Mouse (Mus musculus) kidney, adult 2 months (tissue): Measurements from ENCODE around the gene Limch1.

ENCODE experiments used
- CTCF ChIP-seq: fragments of 200-500 bp; conservative IDR thresholded peaks from 2 replicates; pipeline ENCODE4 v1.5.1; 2011; ENCODE audit warnings: low read depth, mild to moderate bottlenecking, control low read depth, low read length, moderate library complexity, mixed read lengths; ENCODE audit not compliant: insufficient read depth, insufficient read length
- POLR2A ChIP-seq: fragments of 200-500 bp; IDR thresholded peaks from one replicate; pipeline ENCODE4 v1.6.1; 2011; ENCODE audit warnings: low read depth, low read length, control low read depth

GRCm38 (mm10) chr5:66898252-66898651 is 152.6 kb downstream of the Limch1 start:
- TF ChIP-seq POLR2A (no peak), CTCF (no peak)
